Mouse (Mus musculus): Measurements from ENCODE around the gene Dusp11. TPM values are rescaled to one million over a fixed set of nuclear protein-coding genes. Genes with fewer than 3 reads are reported as not detected.

Dusp11 gene
- polyA plus RNA-seq, 1 experiment from 2014 or later: 22.8 TPM

Other genes starting within 250 kb of the Dusp11 start
- not detected in 2 replicates for gene Nat8f7, start 248.5 kb downstream of the Dusp11 start, polyA plus RNA-seq (2015; fragmentation: Nextera tagmentation; extraction: Ambion mirVana)
- not detected in 2 replicates for gene Nat8f3, start 195.9 kb downstream of the Dusp11 start, polyA plus RNA-seq (2015; fragmentation: Nextera tagmentation; extraction: Ambion mirVana)
- gene Nat8f6, start 140.7 kb downstream of the Dusp11 start, polyA plus RNA-seq (2015; fragmentation: Nextera tagmentation; extraction: Ambion mirVana): not detected in 2 replicates
- not detected in 2 replicates for gene Nat8f5, start 140.7 kb downstream of the Dusp11 start, polyA plus RNA-seq (2015; fragmentation: Nextera tagmentation; extraction: Ambion mirVana)
- gene Nat8, start 129.6 kb downstream of the Dusp11 start, polyA plus RNA-seq (2015; fragmentation: Nextera tagmentation; extraction: Ambion mirVana): 0.08 TPM in 1 of 2 replicates, not detected in the other
- gene Nat8f2, start 92.5 kb downstream of the Dusp11 start, polyA plus RNA-seq (2015; fragmentation: Nextera tagmentation; extraction: Ambion mirVana): not detected in 2 replicates
- 1.3 and 1.7 TPM in 2 replicates for gene Nat8f4, start 56.8 kb downstream of the Dusp11 start, polyA plus RNA-seq (2015; fragmentation: Nextera tagmentation; extraction: Ambion mirVana)
- gene Tprkb, start 49.8 kb downstream of the Dusp11 start, polyA plus RNA-seq (2015; fragmentation: Nextera tagmentation; extraction: Ambion mirVana): 14.1 and 17.4 TPM in 2 replicates
- 11.8 and 15.2 TPM in 2 replicates for gene Nat8f1, start 46.0 kb downstream of the Dusp11 start, polyA plus RNA-seq (2015; fragmentation: Nextera tagmentation; extraction: Ambion mirVana)
- not detected in 2 replicates for gene Figla, start 54.5 kb upstream of the Dusp11 start, polyA plus RNA-seq (2015; fragmentation: Nextera tagmentation; extraction: Ambion mirVana)
- 89.4 and 102 TPM in 2 replicates for gene Add2, start 67.0 kb upstream of the Dusp11 start, polyA plus RNA-seq (2015; fragmentation: Nextera tagmentation; extraction: Ambion mirVana)
- 2.0 and 2.5 TPM in 2 replicates for gene Tgfa, start 233.6 kb upstream of the Dusp11 start, polyA plus RNA-seq (2015; fragmentation: Nextera tagmentation; extraction: Ambion mirVana)